In genomic region chr8:105350186-105350585, GRCm38 (mm10) we compare ENCODE assay signal across 9 mouse cellular contexts. TPM values are rescaled to one million over a fixed set of nuclear protein-coding genes. Genes with fewer than 3 reads are reported as not detected.
DNase-seq lines count a peak whose midpoint lies in the region; ATAC-seq and TF ChIP-seq lines count a peak whose summit lies in the region.
"Had no signal": no experiment of that assay in that cellular context is flagged by ENCODE, and none has a peak within 500 bp of the region (broad histone marks: within the 10 kb centered on the region; RNA-seq: fewer than 3 reads in every experiment).

No protein-coding gene starts in this region.

- H3K4me3 ChIP-seq in heart, embryonic 10.5 days = peak overlapping the region; percentile 72
- H3K4me3 ChIP-seq in neural tube, embryonic 11.5 days (ENCODE audit: low read depth, low read length) = no peak overlapping the region
- peak overlapping the region; percentile 77 for H3K4me3 ChIP-seq in hindbrain, embryonic 15.5 days
- peak overlapping the region; percentile 66 for H3K4me3 ChIP-seq in neural tube, embryonic 14.5 days (ENCODE audit: low read depth, low read length)
- H3K4me3 ChIP-seq in thymus, adult 2 months (ENCODE audit: control insufficient read depth, insufficient read depth, low read length) = no peak overlapping the region

- H3K27me3 ChIP-seq in heart, embryonic 10.5 days (ENCODE audit: insufficient read depth, poor library complexity, severe bottlenecking) = no peaks in the 10 kb centered on the region
- H3K27me3 ChIP-seq in neural tube, embryonic 11.5 days (ENCODE audit: control insufficient read depth, insufficient read depth, low read length) = 0 out of 2 replicates have a peak, but pooled peaks cover 2% of the 10 kb centered on the region
- no peaks in the 10 kb centered on the region; the same call in 1 of the 2 replicates for H3K27me3 ChIP-seq in hindbrain, embryonic 15.5 days
- peaks cover 8% of the 10 kb centered on the region for H3K27me3 ChIP-seq in neural tube, embryonic 14.5 days (ENCODE audit: control insufficient read depth, insufficient read depth, low read length)
- no peaks in the 10 kb centered on the region; the same call in 1 of the 2 replicates for H3K27me3 ChIP-seq in thymus, adult 2 months (ENCODE audit: control insufficient read depth, insufficient read depth, low read length)

- peak overlapping the region; percentile 97; the same call in 1 of the 2 replicates for H3K4me2 ChIP-seq in neural tube, embryonic 11.5 days (ENCODE audit: low read depth)
- H3K4me2 ChIP-seq in hindbrain, embryonic 15.5 days = peak overlapping the region; percentile 99
- H3K4me2 ChIP-seq in neural tube, embryonic 14.5 days (ENCODE audit: low read depth, low read length) = peak overlapping the region; percentile 96

- no peaks in the 10 kb centered on the region for H3K9me3 ChIP-seq in heart, embryonic 10.5 days
- no peaks in the 10 kb centered on the region for H3K9me3 ChIP-seq in neural tube, embryonic 11.5 days (ENCODE audit: control insufficient read depth, low read length)
- H3K9me3 ChIP-seq in hindbrain, embryonic 15.5 days = no peaks in the 10 kb centered on the region
- no peaks in the 10 kb centered on the region for H3K9me3 ChIP-seq in neural tube, embryonic 14.5 days (ENCODE audit: control insufficient read depth, low read length)
- H3K9me3 ChIP-seq: liver, embryonic 13.5 days had no signal

- no peak for TF ChIP-seq POLR2A in thymus, adult 2 months (IDR thresholded peaks at IDR 0.05; ENCODE audit: control insufficient read depth, extremely low read depth, insufficient read depth, low read length, poor library complexity)

- H3K4me1 ChIP-seq in heart, embryonic 10.5 days = peaks cover 46% of the 10 kb centered on the region
- peaks cover 21% of the 10 kb centered on the region for H3K4me1 ChIP-seq in neural tube, embryonic 11.5 days (ENCODE audit: control insufficient read depth, insufficient read depth, low read length)
- H3K4me1 ChIP-seq in hindbrain, embryonic 15.5 days (replicated peaks) = peaks cover 37% of the 10 kb centered on the region
- peaks cover 11% of the 10 kb centered on the region for H3K4me1 ChIP-seq in neural tube, embryonic 14.5 days (ENCODE audit: control insufficient read depth, insufficient read depth, low read length)
- peaks cover 29% of the 10 kb centered on the region for H3K4me1 ChIP-seq in thymus, adult 2 months (replicated peaks; ENCODE audit: control insufficient read depth, insufficient read depth, low read length)

- H3K36me3 ChIP-seq in heart, embryonic 10.5 days = no peaks in the 10 kb centered on the region
- H3K36me3 ChIP-seq in neural tube, embryonic 11.5 days (ENCODE audit: control insufficient read depth, insufficient read depth, low read length) = no peaks in the 10 kb centered on the region
- H3K36me3 ChIP-seq in hindbrain, embryonic 15.5 days = no peaks in the 10 kb centered on the region; the same call in 1 of the 2 replicates
- H3K36me3 ChIP-seq in neural tube, embryonic 14.5 days (ENCODE audit: control insufficient read depth, insufficient read depth, low read length) = no peaks in the 10 kb centered on the region
- H3K36me3 ChIP-seq in thymus, adult 2 months (ENCODE audit: control insufficient read depth, insufficient read depth, low read length) = no peaks in the 10 kb centered on the region
- H3K36me3 ChIP-seq: liver, embryonic 13.5 days had no signal

- H3K9ac ChIP-seq in neural tube, embryonic 11.5 days (ENCODE audit: low read length) = no peak overlapping the region
- H3K9ac ChIP-seq in hindbrain, embryonic 15.5 days = 0 out of 2 replicates have a peak overlapping the region, but pooled peaks have one; percentile 9
- peak overlapping the region; percentile 21; the same call in 1 of the 2 replicates for H3K9ac ChIP-seq in neural tube, embryonic 14.5 days (replicated peaks; ENCODE audit: low read depth, low read length)
- H3K9ac ChIP-seq: liver, embryonic 13.5 days had no signal

- DNase-seq in heart, embryonic 10.5 days (ENCODE audit: low spot score) = no peak
- no peak for DNase-seq in heart, adult 11 months
- no peak for DNase-seq in neural tube, embryonic 11.5 days (ENCODE audit: low spot score)
- no peak for DNase-seq in neural tube, embryonic 10.5 days (ENCODE audit: extremely low spot score, low spot score)
- DNase-seq in layer of hippocampus, postnatal 10 days (ENCODE audit: low spot score in 2 of 2) = no peak
- no peak for DNase-seq in thymus, adult 2 months
- DNase-seq: liver, embryonic 13.5 days had no signal

- no peak for TF ChIP-seq CTCF in thymus, adult 2 months (IDR thresholded peaks at IDR 0.05; ENCODE audit: borderline replicate concordance, control insufficient read depth, extremely low read depth, insufficient read depth, low read length, poor library complexity)

- no peak overlapping the region for H3K27ac ChIP-seq in heart, embryonic 10.5 days
- H3K27ac ChIP-seq in neural tube, embryonic 11.5 days (ENCODE audit: low read depth, low read length) = no peak overlapping the region
- peak overlapping the region; percentile 85; the same call in 1 of the 2 replicates for H3K27ac ChIP-seq in hindbrain, embryonic 15.5 days (replicated peaks)
- H3K27ac ChIP-seq in neural tube, embryonic 14.5 days (ENCODE audit: low read depth, low read length) = no peak overlapping the region
- no peak overlapping the region for H3K27ac ChIP-seq in thymus, adult 2 months (ENCODE audit: control insufficient read depth, insufficient read depth, low read length)
- H3K27ac ChIP-seq: liver, embryonic 13.5 days had no signal

- ATAC-seq in neural tube, embryonic 11.5 days (ENCODE audit: insufficient read depth, low FRiP score, low TSS enrichment) = no peak
- no peak for ATAC-seq in hindbrain, embryonic 15.5 days (ENCODE audit: low FRiP score, low read depth)
- ATAC-seq in neural tube, embryonic 14.5 days (ENCODE audit: low read depth) = no peak

- 35% methylated on average over 7 of the region's 7 CpGs for WGBS in heart, embryonic 10.5 days
- WGBS in neural tube, embryonic 11.5 days = 43% methylated on average over 7 of the region's 7 CpGs
- 34% methylated on average over 7 of the region's 7 CpGs for WGBS in hindbrain, embryonic 15.5 days
- 39% methylated on average over 7 of the region's 7 CpGs for WGBS in neural tube, embryonic 14.5 days
- 85% methylated on average over 7 of the region's 7 CpGs for WGBS in thymus, adult 2 months

RNA-seq across cellular contexts. Expression of gene Slc9a5, which starts 1.5 kb away (rescaled TPM):
- 1.8 and 2.4 TPM in 2 replicates for polyA plus RNA-seq in heart, embryonic 10.5 days (2016; fragmentation: Nextera tagmentation; extraction: Ambion mirVana)
- polyA plus RNA-seq in neural tube, embryonic 11.5 days (2014; fragmentation: Nextera tagmentation; extraction: Ambion mirVana) = 4.1 TPM in 2 replicates
- polyA plus RNA-seq in hindbrain, embryonic 15.5 days (2015; fragmentation: Nextera tagmentation; extraction: Ambion mirVana) = 11.8 and 13.8 TPM in 2 replicates
- polyA plus RNA-seq in neural tube, embryonic 14.5 days (2014; fragmentation: Nextera tagmentation; extraction: Ambion mirVana) = 10.5 and 13.2 TPM in 2 replicates
- total RNA-seq in layer of hippocampus, postnatal 10 days (2021) = 10 to 100 TPM; 11.6 to 13.6 TPM
- polyA plus RNA-seq in thymus, adult 2 months (2012; rRNA removed) = 12.7 and 14.7 TPM in 2 replicates

RNA-seq across cellular contexts. Expression of gene Fhod1, which starts 2.4 kb away (rescaled TPM):
- 2.1 and 3.0 TPM in 2 replicates for polyA plus RNA-seq in heart, embryonic 10.5 days (2016; fragmentation: Nextera tagmentation; extraction: Ambion mirVana)
- polyA plus RNA-seq in neural tube, embryonic 11.5 days (2014; fragmentation: Nextera tagmentation; extraction: Ambion mirVana) = 1.8 and 1.9 TPM in 2 replicates
- polyA plus RNA-seq in hindbrain, embryonic 15.5 days (2015; fragmentation: Nextera tagmentation; extraction: Ambion mirVana) = 0.69 and 0.87 TPM in 2 replicates
- 0.88 and 0.91 TPM in 2 replicates for polyA plus RNA-seq in neural tube, embryonic 14.5 days (2014; fragmentation: Nextera tagmentation; extraction: Ambion mirVana)
- 1 to 10 TPM; 3.3 to 3.6 TPM for total RNA-seq in layer of hippocampus, postnatal 10 days (2021)
- polyA plus RNA-seq in thymus, adult 2 months (2012; rRNA removed) = 33.6 and 36.2 TPM in 2 replicates

RNA-seq across cellular contexts. Expression of gene Plekhg4, which starts 22.9 kb away (rescaled TPM):
- polyA plus RNA-seq in heart, embryonic 10.5 days (2016; fragmentation: Nextera tagmentation; extraction: Ambion mirVana) = 0.12 and 0.44 TPM in 2 replicates
- polyA plus RNA-seq in neural tube, embryonic 11.5 days (2014; fragmentation: Nextera tagmentation; extraction: Ambion mirVana) = 0.54 and 0.89 TPM in 2 replicates
- polyA plus RNA-seq in hindbrain, embryonic 15.5 days (2015; fragmentation: Nextera tagmentation; extraction: Ambion mirVana) = 2.2 and 2.8 TPM in 2 replicates
- polyA plus RNA-seq in neural tube, embryonic 14.5 days (2014; fragmentation: Nextera tagmentation; extraction: Ambion mirVana) = 2.3 and 2.6 TPM in 2 replicates
- total RNA-seq in layer of hippocampus, postnatal 10 days (2021) = 1 to 10 TPM; 1.8 to 1.9 TPM
- polyA plus RNA-seq in thymus, adult 2 months (2012; rRNA removed) = 1.3 and 1.5 TPM in 2 replicates

RNA-seq across cellular contexts. Expression of gene Tmem208, which starts 24.0 kb away (rescaled TPM):
- 99.6 and 101 TPM in 2 replicates for polyA plus RNA-seq in heart, embryonic 10.5 days (2016; fragmentation: Nextera tagmentation; extraction: Ambion mirVana)
- 111 TPM in 2 replicates for polyA plus RNA-seq in neural tube, embryonic 11.5 days (2014; fragmentation: Nextera tagmentation; extraction: Ambion mirVana)
- 132 and 143 TPM in 2 replicates for polyA plus RNA-seq in hindbrain, embryonic 15.5 days (2015; fragmentation: Nextera tagmentation; extraction: Ambion mirVana)
- polyA plus RNA-seq in neural tube, embryonic 14.5 days (2014; fragmentation: Nextera tagmentation; extraction: Ambion mirVana) = 135 and 150 TPM in 2 replicates
- 10 to 100 TPM; 43.4 to 46.6 TPM for total RNA-seq in layer of hippocampus, postnatal 10 days (2021)
- polyA plus RNA-seq in thymus, adult 2 months (2012; rRNA removed) = 137 and 194 TPM in 2 replicates

RNA-seq across cellular contexts. Expression of gene Lrrc29, which starts 24.1 kb away (rescaled TPM):
- polyA plus RNA-seq in heart, embryonic 10.5 days (2016; fragmentation: Nextera tagmentation; extraction: Ambion mirVana) = 1.5 and 1.9 TPM in 2 replicates
- polyA plus RNA-seq in neural tube, embryonic 11.5 days (2014; fragmentation: Nextera tagmentation; extraction: Ambion mirVana) = 1.3 and 1.4 TPM in 2 replicates
- 0.80 and 0.85 TPM in 2 replicates for polyA plus RNA-seq in hindbrain, embryonic 15.5 days (2015; fragmentation: Nextera tagmentation; extraction: Ambion mirVana)
- polyA plus RNA-seq in neural tube, embryonic 14.5 days (2014; fragmentation: Nextera tagmentation; extraction: Ambion mirVana) = 0.85 and 0.95 TPM in 2 replicates
- total RNA-seq in layer of hippocampus, postnatal 10 days (2021) = 1 to 10 TPM; 4.9 to 6.7 TPM
- polyA plus RNA-seq in thymus, adult 2 months (2012; rRNA removed) = 13.1 and 15.1 TPM in 2 replicates

Comparison
In these comparisons a context has a peak if more than half of its experiments do, and no peak if none do; other contexts are left out.
1. H3K4me3 ChIP-seq: peak in heart, embryonic 10.5 days (single experiment), hindbrain, embryonic 15.5 days (single experiment) and neural tube, embryonic 14.5 days (single experiment); none in neural tube, embryonic 11.5 days (single experiment) and thymus, adult 2 months (single experiment).
2. Peak in every context shown above with its lines, with median percentiles within 50 percentile points of each other: H3K4me2 ChIP-seq.